Mouse (Mus musculus): Measurements from ENCODE around the gene Pole3. TPM values are rescaled to one million over a fixed set of nuclear protein-coding genes. Genes with fewer than 3 reads are reported as not detected.

Pole3 gene
- total and polyA plus RNA-seq, 3 experiments, result 32.1 to 87.5 (median 69.8) TPM

GRCm38 (mm10) chr4:62543782-62544181 is 18.9 kb upstream of the Pole3 start:
- no peak overlapping the region for H3K9ac ChIP-seq (ENCODE audit: insufficient read depth, low read depth)
- H3K4me3 ChIP-seq (replicated peaks in 1 of 3; ENCODE audit: low read depth in 2 of 3, low read length in 2 of 3, poor library complexity in 1 of 3), result no peak overlapping the region
- no peaks in the 10 kb centered on the region for H3K27me3 ChIP-seq (replicated peaks)
- no peaks in the 10 kb centered on the region for H3K36me3 ChIP-seq (replicated peaks in 1 of 2; ENCODE audit: control insufficient read depth in 1 of 2, insufficient read depth in 1 of 2, low read length in 1 of 2)
- dilution Hi-C loops (cut with MboI; ENCODE audit: extremely low pct_ligation_motif_present, extremely low pct_unique_long_range_greater_than_20kb, low sequenced_read_pairs) (no loop called here), in situ Hi-C loops (cut with MboI; ENCODE audit: low pct_ligation_motif_present, low pct_unique_long_range_greater_than_20kb, low sequenced_read_pairs) (no loop called here)
- H3K27ac ChIP-seq (ENCODE audit: insufficient read depth, low read depth), result no peak overlapping the region
- TF ChIP-seq TCF12 (IDR thresholded peaks at IDR 0.05; ENCODE audit: low read depth, low read length) (no peak), MYC (IDR thresholded peaks at IDR 0.05; ENCODE audit: low read depth, low read length) (0 out of 2 replicates have a peak, but pooled peaks have one; percentile 36), BHLHE40 (IDR thresholded peaks at IDR 0.05; ENCODE audit: low read depth, low read length) (peak; percentile 42), MAX (IDR thresholded peaks at IDR 0.05; ENCODE audit: low read length) (peak; percentile 80), MXI1 (IDR thresholded peaks at IDR 0.05; ENCODE audit: low read depth, low read length) (0 out of 2 replicates have a peak, but pooled peaks have one; percentile 36), ETS1 (conservative IDR thresholded peaks at IDR 0.05; ENCODE audit: low read depth, low read length) (no peak)
- peaks cover 0 to 13% of the 10 kb centered on the region in 2 experiments; a peak in 3 of 4 replicates for H3K4me1 ChIP-seq (ENCODE audit: control insufficient read depth in 1 of 2, insufficient read depth in 2 of 2)
- no peaks in the 10 kb centered on the region for H3K79me2 ChIP-seq (replicated peaks; ENCODE audit: control insufficient read depth, extremely low read depth, insufficient read depth, poor library complexity, severe bottlenecking)
- no peak for DNase-seq (ENCODE audit: extremely low read depth)
- no peak overlapping the region for H3K4me2 ChIP-seq (ENCODE audit: insufficient read depth, low read depth, poor library complexity, severe bottlenecking)
- H3K9me3 ChIP-seq (replicated peaks; ENCODE audit: low read length), result no peaks in the 10 kb centered on the region

GRCm38 (mm10) chr4:62541802-62542201 is 16.9 kb upstream of the Pole3 start:
- TF ChIP-seq RAD21 (IDR thresholded peaks at IDR 0.05; ENCODE audit: low read depth, low read length) (no peak), BHLHE40 (IDR thresholded peaks at IDR 0.05; ENCODE audit: low read depth, low read length) (no peak), SMC3 (IDR thresholded peaks at IDR 0.05; ENCODE audit: low read depth, low read length) (no peak), POLR2AphosphoS2 (IDR thresholded peaks at IDR 0.05; ENCODE audit: low read depth, low read length) (no peak), ZC3H11A (IDR thresholded peaks at IDR 0.05; ENCODE audit: low read depth, low read length) (no peak), CTCF (conservative IDR thresholded peaks at IDR 0.05 in 1 of 2, IDR thresholded peaks at IDR 0.05 in 1 of 2; ENCODE audit: low read depth in 2 of 2, low read length in 2 of 2) (no peak), JUN (IDR thresholded peaks at IDR 0.05; ENCODE audit: insufficient read depth, low read depth, low read length) (no peak), ZNF384 (IDR thresholded peaks at IDR 0.05; ENCODE audit: low read depth, low read length) (no peak), E2F4 (IDR thresholded peaks at IDR 0.05; ENCODE audit: insufficient replicate concordance, low read depth, low read length) (no peak), CHD1 (IDR thresholded peaks at IDR 0.05; ENCODE audit: low read depth, low read length) (no peak), USF1 (IDR thresholded peaks at IDR 0.05; ENCODE audit: low read depth, low read length) (no peak), TCF12 (IDR thresholded peaks at IDR 0.05; ENCODE audit: low read depth, low read length) (no peak), IRF4 (IDR thresholded peaks at IDR 0.05; ENCODE audit: low read depth, low read length) (no peak), TBP (conservative IDR thresholded peaks at IDR 0.05; ENCODE audit: low read depth, low read length) (no peak)
- H3K79me2 ChIP-seq (replicated peaks; ENCODE audit: control insufficient read depth, extremely low read depth, insufficient read depth, poor library complexity, severe bottlenecking), result no peaks in the 10 kb centered on the region

More at GRCm38 (mm10) chr4:62541802-62542201, 16.9 kb upstream of the Pole3 start:
- peaks cover 0 to 13% of the 10 kb centered on the region in 2 experiments; a peak in 3 of 4 replicates for H3K4me1 ChIP-seq (ENCODE audit: control insufficient read depth in 1 of 2, insufficient read depth in 2 of 2)
- no peak for DNase-seq (ENCODE audit: extremely low read depth)
- H3K27me3 ChIP-seq (replicated peaks), result no peaks in the 10 kb centered on the region
- H3K27ac ChIP-seq (ENCODE audit: insufficient read depth, low read depth), result no peak overlapping the region
- dilution Hi-C loops (cut with MboI; ENCODE audit: extremely low pct_ligation_motif_present, extremely low pct_unique_long_range_greater_than_20kb, low sequenced_read_pairs) (no loop called here), in situ Hi-C loops (cut with MboI; ENCODE audit: low pct_ligation_motif_present, low pct_unique_long_range_greater_than_20kb, low sequenced_read_pairs) (no loop called here)
- no peak overlapping the region for H3K4me3 ChIP-seq (replicated peaks in 1 of 3; ENCODE audit: low read depth in 2 of 3, low read length in 2 of 3, poor library complexity in 1 of 3)
- H3K36me3 ChIP-seq (replicated peaks in 1 of 2; ENCODE audit: control insufficient read depth in 1 of 2, insufficient read depth in 1 of 2, low read length in 1 of 2), result no peaks in the 10 kb centered on the region
- H3K9ac ChIP-seq (ENCODE audit: insufficient read depth, low read depth), result no peak overlapping the region
- H3K4me2 ChIP-seq (ENCODE audit: insufficient read depth, low read depth, poor library complexity, severe bottlenecking), result no peak overlapping the region
- no peaks in the 10 kb centered on the region for H3K9me3 ChIP-seq (replicated peaks; ENCODE audit: low read length)
